Mouse (Mus musculus): ENCODE measurements around the gene Mapkapk2. TPM values are rescaled to one million over a fixed set of nuclear protein-coding genes. Genes with fewer than 3 reads are reported as not detected.

Gene Mapkapk2
- polyA plus RNA-seq, 1 experiment from 2014 or later: 26.9 TPM

GRCm38 (mm10) chr1:131021900-131022590 is 75.6 kb downstream of the Mapkapk2 start:
- Histone ChIP-seq H3K4me3 (no peak overlapping the region), H3K27ac (replicated peaks) (no peak overlapping the region), H3K4me1 (no peaks in the 10 kb centered on the region), H3K4me2 (replicated peaks) (no peak overlapping the region), H3K36me3 (no peaks in the 10 kb centered on the region), H3K27me3 (no peaks in the 10 kb centered on the region), H3K9ac (replicated peaks) (no peak overlapping the region), H3K9me3 (no peaks in the 10 kb centered on the region)
- 80% methylated on average over 11 of the region's 11 CpGs for WGBS
- no peak for ATAC-seq (replicated peaks)

GRCm38 (mm10) chr1:131021438-131021837 is 76.2 kb downstream of the Mapkapk2 start:
- no peak overlapping the region for H3K4me2 ChIP-seq (replicated peaks)
- no peak overlapping the region for H3K4me3 ChIP-seq
- no peak overlapping the region for H3K27ac ChIP-seq (replicated peaks)
- H3K27me3 ChIP-seq: no peaks in the 10 kb centered on the region
- no peak for ATAC-seq (replicated peaks)
- H3K9me3 ChIP-seq: no peaks in the 10 kb centered on the region
- 80% methylated on average over 9 of the region's 9 CpGs for WGBS
- H3K9ac ChIP-seq (replicated peaks): no peak overlapping the region
- H3K36me3 ChIP-seq: no peaks in the 10 kb centered on the region
- no peaks in the 10 kb centered on the region for H3K4me1 ChIP-seq

DNA sequence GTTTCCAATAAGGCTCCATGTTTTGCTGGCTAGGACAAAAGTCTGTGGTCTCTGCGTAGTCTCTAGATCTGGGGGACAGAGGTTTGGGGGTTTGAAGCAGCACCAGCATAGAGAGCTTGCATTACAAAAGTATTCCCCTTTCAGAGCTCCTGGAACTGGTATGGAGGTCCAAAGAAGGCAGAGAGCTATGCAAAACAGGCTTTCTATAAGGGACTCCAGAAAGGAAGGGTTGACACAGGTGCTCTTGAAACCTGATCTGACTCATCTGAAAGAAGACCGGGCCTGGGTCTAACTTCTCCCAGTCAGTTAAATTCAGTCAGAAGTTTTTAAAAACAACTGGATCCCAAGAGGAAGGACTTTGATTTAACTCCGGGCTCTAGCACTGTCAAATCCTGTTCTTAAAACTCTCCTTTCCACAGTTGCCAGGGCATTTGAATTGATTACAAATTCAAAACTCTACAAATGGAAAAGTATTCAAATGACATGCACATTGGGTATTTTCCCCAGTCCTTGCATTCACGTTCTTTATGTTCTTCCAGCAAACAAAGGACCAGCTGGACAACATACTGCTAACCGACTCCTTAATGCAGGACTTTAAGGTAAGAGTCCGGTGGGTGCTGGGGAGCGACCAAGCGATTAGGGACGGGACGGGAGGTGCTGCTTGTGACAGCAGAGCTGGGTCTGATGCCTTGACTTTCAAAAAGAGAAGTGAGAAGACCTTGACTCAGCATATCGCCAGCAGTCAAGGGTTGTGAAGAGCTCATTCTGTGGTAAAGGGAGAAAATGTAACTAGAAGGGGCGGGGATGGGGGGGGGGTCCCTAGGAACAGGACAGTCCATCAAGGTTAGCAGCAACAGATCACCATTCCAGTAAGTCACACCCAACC is 77.0 kb downstream of the Mapkapk2 start:
- no peak overlapping the region for H3K27ac ChIP-seq (replicated peaks)
- no peaks in the 10 kb centered on the region for H3K27me3 ChIP-seq
- no peak overlapping the region for H3K4me2 ChIP-seq (replicated peaks)
- no peak overlapping the region for H3K4me3 ChIP-seq
- no peak for ATAC-seq (replicated peaks)
- H3K36me3 ChIP-seq: no peaks in the 10 kb centered on the region
- 55% methylated on average over 12 of the region's 12 CpGs for WGBS
- H3K4me1 ChIP-seq: no peaks in the 10 kb centered on the region
- H3K9me3 ChIP-seq: no peaks in the 10 kb centered on the region
- H3K9ac ChIP-seq (replicated peaks): no peak overlapping the region

GRCm38 (mm10) chr1:131019492-131020098 is 78.0 kb downstream of the Mapkapk2 start, which contains the start of gene Il10:
TSS of gene Il10 (plus strand) at chr1:131019845.
- 80% methylated on average over 8 of the region's 8 CpGs for WGBS
- Histone ChIP-seq H3K9ac (replicated peaks) (no peak within 1 kb of the TSS), H3K9me3 (no peaks in the 10 kb centered on the region), H3K4me1 (no peaks in the 10 kb centered on the region), H3K36me3 (no peaks in the 10 kb centered on the region), H3K4me2 (replicated peaks) (no peak within 1 kb of the TSS), H3K27me3 (no peaks in the 10 kb centered on the region), H3K27ac (replicated peaks) (no peak within 1 kb of the TSS), H3K4me3 (no peak within 1 kb of the TSS)
- no peak for ATAC-seq (replicated peaks)

- H3K9ac ChIP-seq (replicated peaks): no peak overlapping the region
- 91% methylated on average over 7 of the region's 7 CpGs for WGBS
- no peaks in the 10 kb centered on the region for H3K9me3 ChIP-seq
Measured at GRCm38 (mm10) chr1:131015879-131016278, 81.7 kb downstream of the Mapkapk2 start.

DNA sequence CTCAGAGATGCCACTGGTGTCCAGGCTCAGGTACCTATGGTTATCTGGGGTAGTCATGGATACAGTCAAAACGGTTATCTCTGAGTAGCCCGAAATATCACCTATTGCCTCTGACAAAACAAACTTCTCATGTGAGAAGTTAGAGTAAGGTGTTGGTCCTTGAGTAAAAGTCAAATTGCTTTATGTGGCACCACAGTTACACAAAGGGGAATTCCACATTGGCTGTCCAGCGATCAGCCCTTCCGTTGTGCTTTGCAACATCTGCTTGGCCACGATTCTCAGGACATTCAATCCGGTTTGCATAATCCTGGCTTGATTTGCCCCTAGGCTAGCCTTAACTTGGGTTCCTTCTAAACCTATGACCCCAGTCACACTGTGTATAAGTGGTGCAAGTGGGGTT is 82.3 kb downstream of the Mapkapk2 start:
- H3K9me3 ChIP-seq: no peaks in the 10 kb centered on the region
- H3K27ac ChIP-seq (replicated peaks): no peak overlapping the region
- no peaks in the 10 kb centered on the region for H3K27me3 ChIP-seq
- no peaks in the 10 kb centered on the region for H3K4me1 ChIP-seq
- no peaks in the 10 kb centered on the region for H3K36me3 ChIP-seq
- H3K4me3 ChIP-seq: no peak overlapping the region
- ATAC-seq (replicated peaks): no peak
- 91% methylated on average over 6 of the region's 6 CpGs for WGBS
- H3K9ac ChIP-seq (replicated peaks): no peak overlapping the region
- no peak overlapping the region for H3K4me2 ChIP-seq (replicated peaks)

More at GRCm38 (mm10) chr1:131015879-131016278, 81.7 kb downstream of the Mapkapk2 start:
- Histone ChIP-seq H3K4me1 (no peaks in the 10 kb centered on the region), H3K4me2 (replicated peaks) (no peak overlapping the region), H3K4me3 (no peak overlapping the region), H3K27ac (replicated peaks) (no peak overlapping the region), H3K36me3 (no peaks in the 10 kb centered on the region), H3K27me3 (no peaks in the 10 kb centered on the region)
- no peak for ATAC-seq (replicated peaks)

- ATAC-seq (replicated peaks): no peak
Measured at GRCm38 (mm10) chr1:131013926-131014325, 83.7 kb downstream of the Mapkapk2 start.

GRCm38 (mm10) chr1:131012494-131012893 is 85.1 kb downstream of the Mapkapk2 start:
- no peak overlapping the region for H3K9ac ChIP-seq (replicated peaks)
- no peak for ATAC-seq (replicated peaks)
- WGBS: 63% methylated on average over 8 of the region's 8 CpGs
- no peaks in the 10 kb centered on the region for H3K4me1 ChIP-seq
- no peaks in the 10 kb centered on the region for H3K27me3 ChIP-seq
- no peaks in the 10 kb centered on the region for H3K36me3 ChIP-seq
- H3K27ac ChIP-seq (replicated peaks): no peak overlapping the region
- no peak overlapping the region for H3K4me2 ChIP-seq (replicated peaks)
- no peak overlapping the region for H3K4me3 ChIP-seq
- no peaks in the 10 kb centered on the region for H3K9me3 ChIP-seq

More at GRCm38 (mm10) chr1:131013926-131014325, 83.7 kb downstream of the Mapkapk2 start:
- Histone ChIP-seq H3K9ac (replicated peaks) (no peak overlapping the region), H3K27ac (replicated peaks) (no peak overlapping the region), H3K36me3 (no peaks in the 10 kb centered on the region), H3K27me3 (no peaks in the 10 kb centered on the region), H3K4me3 (no peak overlapping the region), H3K9me3 (no peaks in the 10 kb centered on the region), H3K4me1 (no peaks in the 10 kb centered on the region), H3K4me2 (replicated peaks) (no peak overlapping the region)
- WGBS: 96% methylated on average over 5 of the region's 5 CpGs

GRCm38 (mm10) chr1:131010201-131011153 is 87.1 kb downstream of the Mapkapk2 start:
- no peak for ATAC-seq (replicated peaks)
- no peak overlapping the region for H3K4me3 ChIP-seq
- no peaks in the 10 kb centered on the region for H3K4me1 ChIP-seq
- 85% methylated on average over 17 of the region's 17 CpGs for WGBS
- H3K9me3 ChIP-seq: no peaks in the 10 kb centered on the region
- H3K27ac ChIP-seq (replicated peaks): no peak overlapping the region
- no peak overlapping the region for H3K4me2 ChIP-seq (replicated peaks)
- no peaks in the 10 kb centered on the region for H3K27me3 ChIP-seq
- H3K36me3 ChIP-seq: no peaks in the 10 kb centered on the region
- no peak overlapping the region for H3K9ac ChIP-seq (replicated peaks)

- Histone ChIP-seq H3K9ac (replicated peaks) (no peak overlapping the region), H3K4me1 (no peaks in the 10 kb centered on the region), H3K36me3 (no peaks in the 10 kb centered on the region), H3K4me2 (replicated peaks) (no peak overlapping the region), H3K27ac (replicated peaks) (no peak overlapping the region), H3K27me3 (no peaks in the 10 kb centered on the region), H3K9me3 (no peaks in the 10 kb centered on the region), H3K4me3 (no peak overlapping the region)
- 88% methylated on average over 1 of the region's 1 CpGs for WGBS
- no peak for ATAC-seq (replicated peaks)
Measured at GRCm38 (mm10) chr1:131006069-131006468, 91.6 kb downstream of the Mapkapk2 start.
